Comparison of ENCODE assay signal across 10 mouse cellular contexts in the genomic region with DNA sequence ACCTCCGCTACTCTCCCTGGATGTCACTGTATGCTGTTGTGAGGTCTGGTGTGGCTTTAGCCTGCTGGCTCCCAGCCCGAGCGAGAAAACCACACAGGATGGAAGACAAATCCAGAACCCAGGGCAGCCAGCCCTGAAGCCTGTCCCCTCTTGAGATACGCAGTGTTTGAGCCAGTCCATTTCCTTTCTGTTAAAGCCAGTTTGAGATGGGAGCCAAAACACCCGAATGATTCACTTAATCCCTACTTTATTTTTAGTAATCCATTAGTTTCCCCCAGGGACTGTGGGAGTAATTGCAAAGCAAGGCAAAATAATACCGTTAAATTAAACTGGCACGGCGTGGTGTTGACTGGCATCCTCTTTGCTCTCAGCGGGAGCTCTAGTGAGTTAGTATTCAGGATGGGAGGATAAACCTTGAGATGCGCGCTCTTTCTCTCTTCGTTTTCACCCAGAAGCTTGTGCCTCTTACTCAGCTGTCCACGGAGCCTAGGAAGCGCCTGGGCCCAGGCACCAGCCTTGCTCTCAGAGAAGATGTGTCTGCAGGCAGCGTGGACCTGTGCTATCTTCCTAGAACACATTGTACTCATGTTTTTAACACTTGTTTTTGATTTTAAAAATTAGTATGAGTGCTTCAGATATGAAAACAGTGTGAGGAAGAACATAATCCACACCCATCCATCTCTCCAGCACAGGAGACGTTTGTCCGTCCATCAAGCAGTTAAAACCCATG.
DNase-seq lines count a peak whose midpoint lies in the region; ATAC-seq and TF ChIP-seq lines count a peak whose summit lies in the region.
"Had no signal": no experiment of that assay in that cellular context is flagged by ENCODE, and none has a peak within 500 bp of the region (broad histone marks: within the 10 kb centered on the region; RNA-seq: fewer than 3 reads in every experiment).

No protein-coding gene starts in this region.

- WGBS in kidney, embryonic 16.5 days, result 79% methylated on average over 17 of the region's 17 CpGs
- 41% methylated on average over 17 of the region's 17 CpGs for WGBS in hindbrain, postnatal 0 days
- WGBS in stomach, embryonic 16.5 days, result 71% methylated on average over 17 of the region's 17 CpGs

- H3K4me3 ChIP-seq in kidney, embryonic 16.5 days (ENCODE audit: low read length), result no peak overlapping the region
- no peak overlapping the region for H3K4me3 ChIP-seq in hindbrain, postnatal 0 days (ENCODE audit: low read length)
- no peak overlapping the region for H3K4me3 ChIP-seq in stomach, embryonic 16.5 days (replicated peaks; ENCODE audit: low read length)
- H3K4me3 ChIP-seq: erythroblast, embryonic 14.5 days had no signal

- DNase-seq in kidney, postnatal 10 days, result peak; percentile 26
- DNase-seq in brain, embryonic 14.5 days (ENCODE audit: low read depth), result peak; percentile 83
- peak; percentile 37 for DNase-seq in gastrocnemius, adult 18-20 months (ENCODE audit: low spot score)
- peak; percentile 82 for DNase-seq in hindbrain, postnatal 0 days (ENCODE audit: low spot score)
- no peak for DNase-seq in B cell, adult 2 months
- DNase-seq in liver, result no peak

- no peak overlapping the region for H3K9ac ChIP-seq in kidney, embryonic 16.5 days (replicated peaks; ENCODE audit: low read length)
- no peak overlapping the region for H3K9ac ChIP-seq in hindbrain, postnatal 0 days (replicated peaks; ENCODE audit: low read length)
- no peak overlapping the region for H3K9ac ChIP-seq in stomach, embryonic 16.5 days (ENCODE audit: low read length)
- H3K9ac ChIP-seq: liver, embryonic 14.5 days had no signal

- H3K4me2 ChIP-seq in kidney, embryonic 16.5 days (replicated peaks; ENCODE audit: low read depth, low read length), result no peak overlapping the region
- no peak overlapping the region for H3K4me2 ChIP-seq in hindbrain, postnatal 0 days (ENCODE audit: low read depth, low read length)
- H3K4me2 ChIP-seq in stomach, embryonic 16.5 days (ENCODE audit: low read depth, low read length), result no peak overlapping the region

- TF ChIP-seq CTCF in brain, embryonic 14.5 days (IDR thresholded peaks at IDR 0.05; ENCODE audit: borderline replicate concordance, extremely low read depth, insufficient read depth, insufficient read length), result no peak
- TF ChIP-seq CTCF in hindbrain, postnatal 0 days (IDR thresholded peaks at IDR 0.05; ENCODE audit: low read depth), result no peak

- no peak for ATAC-seq in kidney, embryonic 16.5 days (ENCODE audit: low FRiP score, low TSS enrichment)
- peak; percentile 70 for ATAC-seq in hindbrain, postnatal 0 days
- ATAC-seq in stomach, embryonic 16.5 days (ENCODE audit: insufficient read depth, low FRiP score), result peak; percentile 75; the same call in 1 of the 2 replicates

- H3K36me3 ChIP-seq in kidney, embryonic 16.5 days (ENCODE audit: insufficient read depth, low read length), result peaks cover 2% of the 10 kb centered on the region; the same call in 1 of the 2 replicates
- H3K36me3 ChIP-seq in hindbrain, postnatal 0 days (ENCODE audit: insufficient read depth, low read length), result no peaks in the 10 kb centered on the region
- H3K36me3 ChIP-seq in stomach, embryonic 16.5 days (ENCODE audit: control insufficient read depth, insufficient read depth, low read length), result no peaks in the 10 kb centered on the region

- no peaks in the 10 kb centered on the region for H3K9me3 ChIP-seq in kidney, embryonic 16.5 days (ENCODE audit: low read length)
- no peaks in the 10 kb centered on the region for H3K9me3 ChIP-seq in hindbrain, postnatal 0 days (ENCODE audit: low read length)
- no peaks in the 10 kb centered on the region for H3K9me3 ChIP-seq in stomach, embryonic 16.5 days (replicated peaks; ENCODE audit: control insufficient read depth, low read length)

- H3K27me3 ChIP-seq in kidney, embryonic 16.5 days (ENCODE audit: insufficient read depth, low read length), result no peaks in the 10 kb centered on the region
- no peaks in the 10 kb centered on the region for H3K27me3 ChIP-seq in hindbrain, postnatal 0 days (ENCODE audit: insufficient read depth, low read length)
- H3K27me3 ChIP-seq in stomach, embryonic 16.5 days (ENCODE audit: control insufficient read depth, insufficient read depth, low read length), result no peaks in the 10 kb centered on the region

- H3K27ac ChIP-seq in kidney, embryonic 16.5 days (ENCODE audit: low read length), result no peak overlapping the region
- H3K27ac ChIP-seq in hindbrain, postnatal 0 days, result no peak overlapping the region
- no peak overlapping the region for H3K27ac ChIP-seq in stomach, embryonic 16.5 days (ENCODE audit: low read length)
- H3K27ac ChIP-seq: liver, embryonic 14.5 days had no signal

- no peak for TF ChIP-seq POLR2A in brain, embryonic 14.5 days (IDR thresholded peaks at IDR 0.05; ENCODE audit: borderline replicate concordance, extremely low read depth, insufficient read depth, insufficient read length, poor library complexity, severe bottlenecking)

- H3K4me1 ChIP-seq in kidney, embryonic 16.5 days (ENCODE audit: insufficient read depth, low read length), result no peaks in the 10 kb centered on the region
- peaks cover 10% of the 10 kb centered on the region; the same call in 1 of the 2 replicates for H3K4me1 ChIP-seq in hindbrain, postnatal 0 days (ENCODE audit: insufficient read depth, low read length)
- 0 out of 2 replicates have a peak, but pooled peaks cover 3% of the 10 kb centered on the region for H3K4me1 ChIP-seq in stomach, embryonic 16.5 days (ENCODE audit: control insufficient read depth, insufficient read depth, low read length)

Comparison
In these comparisons a context has a peak if more than half of its experiments do, and no peak if none do; other contexts are left out.
1. DNase-seq: peak in kidney, postnatal 10 days (single experiment), brain, embryonic 14.5 days (single experiment), gastrocnemius, adult 18-20 months (single experiment) and hindbrain, postnatal 0 days (single experiment); none in B cell, adult 2 months (0 of 2) and liver (single experiment).